Mouse (Mus musculus) heart, embryonic 14.5 days (tissue): ENCODE measurements around the gene Nectin3. TPM values are rescaled to one million over a fixed set of nuclear protein-coding genes. Genes with fewer than 3 reads are reported as not detected.

Experiments used
- ATAC-seq: fragments of 200-750 bp; cut with Nextera tagmentation; 2 replicates; pipeline ENCODE4 v1.8.0; 2017; ENCODE audit warnings: low read depth, moderate TSS enrichment; ENCODE audit not compliant: insufficient number of reproducible peaks, insufficient read depth, low FRiP score
- H3K27ac ChIP-seq, 2 experiments: fragments of 200-500 bp in 1 of 2; fragments of 300-500 bp in 1 of 2; sonication (generic) in 1 of 2; replicated peaks in 1 of 2; 2 replicates each; pipeline ENCODE4 v1.5.1; 2012 to 2014; ENCODE audit warnings: low read depth in 2 of 2, low read length in 2 of 2, control low read depth in 1 of 2, mild to moderate bottlenecking in 1 of 2, mixed read lengths in 1 of 2; ENCODE audit not compliant: control insufficient read depth in 1 of 2, insufficient read depth in 1 of 2
- H3K27me3 ChIP-seq: fragments of 300-500 bp; sonication (generic); 2 replicates; pipeline ENCODE4 v1.6.1; 2014; ENCODE audit warnings: mild to moderate bottlenecking, low read length, control low read depth; ENCODE audit not compliant: control insufficient read depth, insufficient read depth
- H3K36me3 ChIP-seq: fragments of 300-500 bp; sonication (generic); 2 replicates; pipeline ENCODE4 v1.6.1; 2014; ENCODE audit warnings: mild to moderate bottlenecking, control low read depth, low read length, mixed read lengths; ENCODE audit not compliant: control insufficient read depth, insufficient read depth
- H3K4me1 ChIP-seq, 2 experiments: fragments of 200-500 bp in 1 of 2; fragments of 300-500 bp in 1 of 2; sonication (generic) in 1 of 2; 2 replicates each; pipeline ENCODE4 v1.6.1; 2012 to 2014; ENCODE audit warnings: low read length in 2 of 2, control low read depth in 1 of 2, mixed read lengths in 1 of 2; ENCODE audit not compliant: control insufficient read depth in 2 of 2, insufficient read depth in 2 of 2
- H3K4me2 ChIP-seq: fragments of 300-500 bp; sonication (generic); 2 replicates; pipeline ENCODE4 v1.6.1; 2014; ENCODE audit warnings: mild to moderate bottlenecking, low read length
- H3K4me3 ChIP-seq, 2 experiments: fragments of 200-500 bp in 1 of 2; fragments of 300-500 bp in 1 of 2; sonication (generic) in 1 of 2; 2 replicates each; pipeline ENCODE4 v1.5.1; 2012 to 2014; ENCODE audit warnings: low read length in 2 of 2, mild to moderate bottlenecking in 2 of 2, control low read depth in 1 of 2, low read depth in 1 of 2, moderate library complexity in 1 of 2; ENCODE audit not compliant: control insufficient read depth in 1 of 2, insufficient read depth in 1 of 2
- H3K9ac ChIP-seq: fragments of 300-500 bp; sonication (generic); 2 replicates; pipeline ENCODE4 v1.6.1; 2014; ENCODE audit warnings: mild to moderate bottlenecking, low read length
- H3K9me3 ChIP-seq: fragments of 300-500 bp; sonication (generic); 2 replicates; pipeline ENCODE4 v1.6.1; 2016; ENCODE audit warnings: low read length, control low read depth; ENCODE audit not compliant: control insufficient read depth
- WGBS: fragments of 180-500 bp; shearing (Covaris S2); extraction: QIAGEN DNeasy Blood & Tissue Kit; methylation state at CpG from one replicate; pipeline ENCODE4 v1.1.7; 2014; 5-methylcytosine and 5-hydroxymethylcytosine counted together
- polyA plus RNA-seq: library from polyadenylated mRNA; unstranded; fragments of >200 nt; fragmentation: Nextera tagmentation; extraction: Ambion mirVana; gene quantifications from 2 replicates; pipeline ENCODE4 v1.2.1, GENCODE M21; 2014

Gene Nectin3
- polyA plus RNA-seq, result 22.2 and 24.7 TPM in 2 replicates

DNA sequence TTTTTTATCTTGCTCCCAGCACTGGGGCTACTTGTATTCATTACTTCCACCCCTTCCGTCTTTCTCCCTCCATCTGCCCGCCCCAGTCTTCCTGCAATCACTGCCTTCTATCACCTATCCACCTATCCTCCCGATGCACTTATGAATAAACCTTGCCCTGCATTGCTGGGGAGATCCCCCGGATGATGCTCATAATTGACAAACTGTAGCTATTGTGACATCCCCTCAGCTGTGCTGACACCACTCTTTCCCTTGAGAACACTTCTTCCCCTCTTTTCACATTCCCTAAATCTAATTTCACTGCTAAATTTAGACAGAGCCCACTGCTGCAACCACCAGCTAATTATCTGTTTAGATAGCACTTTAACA is at the start of gene Nectin3:
Nectin3 (minus strand) TSS at position 105 of the 369 bp plus-strand sequence.
- Histone ChIP-seq H3K27ac (peak within 1 kb of the TSS; percentile 91 to 98), H3K36me3 (no peaks in the 10 kb centered on the region)
- 4% methylated on average over 4 of the region's 4 CpGs for WGBS

DNA sequence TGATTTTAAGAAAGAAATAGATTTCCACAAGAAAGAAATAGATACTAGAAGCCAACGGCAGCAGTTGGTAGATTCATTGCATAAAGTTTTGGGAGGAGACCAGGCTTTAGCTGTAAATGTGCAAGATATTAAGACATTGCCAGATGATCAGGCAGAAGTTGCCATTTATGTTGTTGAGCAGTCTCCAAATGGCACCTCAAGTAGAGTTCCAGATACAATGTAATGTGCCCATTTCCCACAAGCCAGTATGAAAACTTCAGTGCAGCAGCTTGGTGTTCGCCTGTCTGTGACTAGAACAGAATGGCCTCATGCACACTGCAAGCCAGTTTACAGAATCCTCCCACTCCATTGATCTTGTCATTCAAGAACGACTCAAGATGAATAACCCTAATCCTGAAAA is 39.8 kb upstream of the Nectin3 start:
- H3K9ac ChIP-seq, result no peak overlapping the region
- no peak overlapping the region for H3K4me2 ChIP-seq
- H3K27me3 ChIP-seq, result no peaks in the 10 kb centered on the region
- no peaks in the 10 kb centered on the region for H3K4me1 ChIP-seq
- no peak overlapping the region for H3K4me3 ChIP-seq
- WGBS, result 81% methylated on average over 3 of the region's 3 CpGs
- ATAC-seq, result no peak
- no peak overlapping the region for H3K27ac ChIP-seq
- H3K9me3 ChIP-seq, result no peaks in the 10 kb centered on the region
- H3K36me3 ChIP-seq, result no peaks in the 10 kb centered on the region

More for the DNA sequence above, at the start of gene Nectin3:
- H3K4me3 ChIP-seq, result peak within 1 kb of the TSS; percentile 90 to 93
- peak within 1 kb of the TSS; percentile 96 for H3K9ac ChIP-seq
- H3K4me1 ChIP-seq, result peaks cover 0 to 23% of the 10 kb centered on the region in 2 experiments; a peak in 2 of 4 replicates
- H3K27me3 ChIP-seq, result no peaks in the 10 kb centered on the region
- no peak for ATAC-seq
- peak within 1 kb of the TSS; percentile 77 for H3K4me2 ChIP-seq
- H3K9me3 ChIP-seq, result no peaks in the 10 kb centered on the region

DNA sequence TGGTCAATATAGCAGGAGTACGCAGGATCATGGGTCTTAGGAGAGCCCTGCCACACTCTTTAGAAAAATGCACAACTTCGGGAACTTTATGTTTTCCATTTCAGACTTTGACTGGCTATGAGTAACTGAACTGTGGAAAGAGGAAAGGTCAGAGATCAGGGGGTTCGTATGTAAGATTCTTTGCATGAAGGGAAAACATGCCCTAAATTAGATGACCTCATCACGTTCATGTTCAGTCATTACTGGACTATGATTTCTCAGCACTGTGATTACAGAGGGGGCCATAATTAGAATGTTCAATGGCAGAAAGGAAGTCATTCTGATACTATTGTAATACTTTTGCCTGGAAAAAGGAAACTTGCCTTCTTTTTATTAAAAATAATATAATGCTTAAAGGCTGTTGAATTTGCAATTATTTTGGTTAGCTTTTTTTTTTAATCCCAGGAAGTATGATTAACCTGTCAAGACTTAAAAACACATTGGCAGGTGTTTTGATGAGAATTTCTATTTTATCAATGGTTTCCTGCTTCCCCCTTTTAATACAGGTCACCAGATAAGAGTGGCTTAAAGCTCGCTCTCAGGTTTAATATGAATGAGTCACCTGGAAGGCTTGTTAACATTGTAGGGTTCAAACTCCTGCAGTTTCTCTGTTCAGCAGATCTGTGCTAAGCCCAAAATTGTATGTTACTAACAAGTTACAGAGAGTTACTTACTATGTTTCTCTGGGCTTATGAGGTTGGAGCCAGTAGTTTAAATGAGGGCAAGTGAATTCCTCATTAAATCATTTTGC is 34.3 kb upstream of the Nectin3 start:
- Histone ChIP-seq H3K9ac (no peak overlapping the region), H3K4me3 (no peak overlapping the region), H3K4me1 (no peaks in the 10 kb centered on the region), H3K9me3 (no peaks in the 10 kb centered on the region), H3K27me3 (no peaks in the 10 kb centered on the region), H3K4me2 (no peak overlapping the region), H3K27ac (no peak overlapping the region), H3K36me3 (no peaks in the 10 kb centered on the region)
- no peak for ATAC-seq
- WGBS, result 72% methylated on average over 5 of the region's 5 CpGs

DNA sequence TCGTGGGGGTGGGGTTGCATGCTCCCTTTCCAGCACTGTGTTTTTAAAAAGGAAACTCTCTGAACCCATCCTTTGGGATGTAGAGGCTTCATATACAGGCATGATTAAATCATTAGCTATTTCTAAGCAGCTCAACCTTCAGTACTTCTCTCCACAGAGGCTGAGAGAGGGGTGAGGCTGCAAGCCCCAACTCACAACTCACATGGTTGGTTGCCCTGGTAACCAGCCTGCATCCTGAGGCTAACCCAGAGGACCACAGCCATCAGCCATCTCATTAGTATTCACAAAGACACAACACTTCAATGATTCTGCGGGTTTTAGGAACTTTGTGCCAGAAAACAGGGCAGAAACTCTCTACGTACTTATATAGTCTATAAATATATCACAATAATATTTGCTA is 32.7 kb upstream of the Nectin3 start:
- Histone ChIP-seq H3K27ac (no peak overlapping the region), H3K27me3 (no peaks in the 10 kb centered on the region), H3K4me3 (no peak overlapping the region), H3K9ac (no peak overlapping the region), H3K9me3 (no peaks in the 10 kb centered on the region), H3K4me1 (no peaks in the 10 kb centered on the region), H3K36me3 (no peaks in the 10 kb centered on the region), H3K4me2 (no peak overlapping the region)
- no peak for ATAC-seq
- 60% methylated on average over 3 of the region's 3 CpGs for WGBS

DNA sequence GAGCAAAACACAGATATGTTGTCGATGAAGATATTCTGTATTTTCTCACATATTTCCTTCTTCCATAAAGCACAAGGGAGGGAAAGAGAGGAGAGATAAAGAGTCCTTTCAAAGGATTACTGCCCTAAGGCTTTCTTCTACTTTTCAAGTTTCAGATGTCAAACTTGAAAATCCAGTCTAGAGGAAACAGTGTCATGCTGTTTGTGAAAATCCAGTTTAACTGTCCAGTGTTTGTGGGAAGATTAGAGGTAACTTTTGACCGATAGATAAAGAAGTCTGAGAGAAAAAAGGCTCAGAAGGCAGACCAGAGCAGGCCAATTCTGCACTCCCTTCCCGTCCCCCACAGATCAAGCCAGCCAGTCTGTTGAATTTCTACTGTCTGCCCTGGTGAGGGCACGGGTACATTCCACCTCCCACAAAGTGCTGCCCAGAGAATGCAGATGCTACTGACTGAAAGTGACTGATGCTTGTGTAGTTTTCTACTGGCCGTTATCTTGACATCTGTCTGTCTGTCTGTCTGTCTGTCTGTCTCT is 22.6 kb upstream of the Nectin3 start:
- ATAC-seq, result no peak
- no peaks in the 10 kb centered on the region for H3K36me3 ChIP-seq
- 58% methylated on average over 5 of the region's 5 CpGs for WGBS

DNA sequence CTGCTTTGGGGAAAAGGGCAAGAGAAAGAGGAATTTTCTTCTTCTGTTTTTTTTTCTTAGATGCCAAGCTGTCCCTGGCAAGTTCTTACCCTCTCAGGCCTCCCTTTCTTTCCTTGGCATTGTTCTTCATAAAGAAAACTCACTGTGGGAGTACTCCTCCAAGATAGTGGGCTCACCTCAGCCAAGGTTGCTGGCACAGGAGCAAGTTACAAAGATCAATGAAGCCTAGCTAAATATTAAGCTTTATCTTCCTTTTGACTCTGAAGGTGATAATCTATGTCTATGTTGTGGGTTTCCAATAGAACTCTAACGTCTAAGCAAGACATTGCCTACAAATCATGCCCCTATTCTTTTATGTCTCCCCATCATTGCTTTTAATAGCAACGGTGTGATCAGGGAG is 21.3 kb upstream of the Nectin3 start:
- 87% methylated on average over 2 of the region's 2 CpGs for WGBS
- H3K27ac ChIP-seq, result no peak overlapping the region
- H3K9ac ChIP-seq, result no peak overlapping the region
- no peak overlapping the region for H3K4me3 ChIP-seq
- H3K4me2 ChIP-seq, result no peak overlapping the region
- no peaks in the 10 kb centered on the region for H3K9me3 ChIP-seq
- H3K36me3 ChIP-seq, result no peaks in the 10 kb centered on the region
- no peaks in the 10 kb centered on the region for H3K4me1 ChIP-seq
- H3K27me3 ChIP-seq, result no peaks in the 10 kb centered on the region
- ATAC-seq, result no peak

More for the DNA sequence above, 22.6 kb upstream of the Nectin3 start:
- no peaks in the 10 kb centered on the region for H3K27me3 ChIP-seq
- H3K4me2 ChIP-seq, result no peak overlapping the region
- H3K9ac ChIP-seq, result no peak overlapping the region
- H3K27ac ChIP-seq, result no peak overlapping the region
- H3K4me3 ChIP-seq, result no peak overlapping the region
- no peaks in the 10 kb centered on the region for H3K9me3 ChIP-seq
- H3K4me1 ChIP-seq, result no peaks in the 10 kb centered on the region

DNA sequence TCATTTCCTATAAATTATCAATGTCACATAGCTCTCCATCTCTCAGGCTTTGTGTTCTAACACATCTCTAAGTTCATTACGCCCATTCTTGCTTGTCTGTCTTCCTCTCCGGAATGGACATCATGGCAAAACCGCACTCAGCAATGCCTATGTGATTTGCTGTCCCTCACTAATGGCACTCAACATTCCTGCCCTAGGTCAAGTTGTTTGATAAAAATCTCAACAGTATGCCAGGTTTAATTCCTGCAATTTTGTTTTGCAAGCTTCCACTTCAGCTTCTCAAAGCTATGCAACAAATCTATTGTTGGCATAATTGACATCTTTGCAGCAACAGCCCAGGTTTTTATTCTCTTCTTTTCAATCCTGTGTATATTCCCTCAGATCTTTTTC is 9.6 kb upstream of the Nectin3 start:
- Histone ChIP-seq H3K9me3 (no peaks in the 10 kb centered on the region), H3K4me3 (no peak overlapping the region), H3K36me3 (no peaks in the 10 kb centered on the region), H3K27ac (no peak overlapping the region), H3K4me2 (no peak overlapping the region), H3K4me1 (no peaks in the 10 kb centered on the region), H3K9ac (no peak overlapping the region), H3K27me3 (no peaks in the 10 kb centered on the region)
- WGBS, result 64% methylated on average over 3 of the region's 3 CpGs
- ATAC-seq, result no peak
